Mouse (Mus musculus): ENCODE results near the gene Prpf4.

Gene Prpf4

DNA sequence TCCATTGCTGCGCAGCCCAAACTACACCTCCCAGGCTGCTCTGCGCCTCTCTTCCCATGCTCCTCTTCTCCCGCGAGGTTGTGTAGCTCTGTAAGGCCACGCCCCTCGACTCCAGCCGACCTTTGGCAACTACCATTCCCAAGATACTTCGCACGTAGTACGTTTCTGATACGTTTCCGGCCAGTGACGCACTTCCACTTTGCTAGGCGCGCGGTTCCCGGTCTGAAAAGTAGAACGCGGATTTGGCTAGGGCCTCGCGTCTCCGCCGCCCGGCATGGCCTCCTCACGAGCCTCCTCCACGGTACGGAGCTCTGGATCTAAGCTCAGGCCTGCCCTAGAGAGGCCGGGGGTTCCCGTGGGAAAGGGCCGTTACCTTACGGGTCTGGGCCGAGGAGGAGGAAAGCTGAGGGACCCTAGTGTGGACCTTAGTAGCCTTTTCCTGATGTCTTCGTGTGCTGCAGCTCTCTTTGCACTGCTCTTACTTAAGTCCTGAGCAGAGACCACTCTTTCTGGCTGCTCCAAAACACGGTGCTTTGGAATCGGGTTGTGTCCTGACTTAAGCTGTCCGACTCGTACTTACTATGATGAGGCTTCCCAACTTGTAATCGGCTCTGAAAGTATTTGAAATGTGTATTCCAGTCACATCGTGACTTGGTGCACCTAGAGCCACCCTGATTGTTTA, at the start of gene Prpf4, which contains the start of gene Cdc26:
TSS of gene Prpf4 (plus strand) at position 197 of the 682 bp plus-strand sequence.
TSS of gene Cdc26 (minus strand) at position 42 of the 682 bp plus-strand sequence.
- peak; percentile 98 for DNase-seq (ENCODE audit: low spot score)

DNA sequence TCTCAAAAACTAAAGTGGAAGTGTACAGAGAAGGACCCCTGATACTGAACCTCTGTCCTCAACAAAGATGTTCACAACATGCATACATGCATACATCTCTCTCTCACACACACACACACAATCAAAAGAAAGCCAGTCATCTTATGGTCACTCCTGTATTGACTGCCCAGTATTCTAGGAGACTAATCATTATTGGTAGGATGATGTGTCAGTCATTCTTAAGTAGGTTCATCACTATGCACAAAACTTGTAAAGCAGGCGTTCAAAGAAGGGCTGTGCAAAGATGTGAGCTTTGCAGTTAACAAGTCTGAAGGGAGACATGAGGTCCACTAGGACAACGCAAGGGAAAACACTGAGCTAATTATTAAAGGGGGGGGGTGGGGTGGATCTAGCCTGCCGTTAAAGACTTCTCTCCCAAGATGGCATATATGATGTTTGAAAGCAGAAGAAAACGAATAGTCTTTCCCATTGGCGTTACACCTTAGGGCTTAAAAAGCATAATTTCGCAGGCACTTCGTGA, 49.3 kb upstream of the Prpf4 start:
- DNase-seq (ENCODE audit: low spot score) = no peak

- peak; percentile 96 for DNase-seq (ENCODE audit: low spot score)
Observed at GRCm38 (mm10) chr4:62360088-62360804, 48.4 kb upstream of the Prpf4 start, which contains the start of the genes Fkbp15 and Slc31a1. Gene Fkbp15 (minus strand): TSS chr4:62360548. Gene Slc31a1 (plus strand): TSS chr4:62360727.

DNA sequence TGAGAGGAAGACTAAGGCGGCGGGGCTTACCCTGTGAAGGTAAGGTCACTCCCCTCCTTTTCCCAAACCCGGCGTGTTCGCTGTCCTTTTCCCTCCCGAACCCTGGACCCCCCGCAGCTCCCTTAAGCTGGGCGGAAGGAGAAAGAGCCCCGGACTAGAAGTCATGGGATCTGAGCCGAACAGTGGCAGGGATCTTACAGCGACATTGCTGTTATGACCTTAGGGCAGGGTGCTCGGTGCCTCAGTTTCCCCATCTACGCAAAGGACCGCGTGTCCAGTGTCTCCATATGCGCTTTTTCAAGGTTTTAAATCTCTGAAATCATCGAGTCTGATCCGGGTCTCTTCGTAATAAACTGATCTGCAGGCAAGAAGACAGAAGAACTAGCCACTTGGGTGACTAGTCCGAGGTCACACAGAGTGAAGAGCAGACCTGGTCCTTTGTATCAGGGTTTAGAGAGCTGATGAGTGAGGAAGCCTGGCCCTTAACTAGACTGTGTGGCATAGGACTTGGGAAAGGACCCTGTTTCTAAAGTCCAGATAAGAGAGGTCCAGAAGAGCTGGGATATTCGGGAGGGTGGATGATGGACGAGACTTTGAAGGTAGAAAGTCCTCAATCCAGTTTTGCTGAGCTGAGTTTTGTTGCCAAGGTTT, 47.7 kb upstream of the Prpf4 start:
- no peak for DNase-seq (ENCODE audit: low spot score)

- no peak for DNase-seq (ENCODE audit: low spot score)
Observed at GRCm38 (mm10) chr4:62361571-62361970, 47.0 kb upstream of the Prpf4 start.

GRCm38 (mm10) chr4:62361997-62362396, 46.6 kb upstream of the Prpf4 start:
- no peak for DNase-seq (ENCODE audit: low spot score)

DNA sequence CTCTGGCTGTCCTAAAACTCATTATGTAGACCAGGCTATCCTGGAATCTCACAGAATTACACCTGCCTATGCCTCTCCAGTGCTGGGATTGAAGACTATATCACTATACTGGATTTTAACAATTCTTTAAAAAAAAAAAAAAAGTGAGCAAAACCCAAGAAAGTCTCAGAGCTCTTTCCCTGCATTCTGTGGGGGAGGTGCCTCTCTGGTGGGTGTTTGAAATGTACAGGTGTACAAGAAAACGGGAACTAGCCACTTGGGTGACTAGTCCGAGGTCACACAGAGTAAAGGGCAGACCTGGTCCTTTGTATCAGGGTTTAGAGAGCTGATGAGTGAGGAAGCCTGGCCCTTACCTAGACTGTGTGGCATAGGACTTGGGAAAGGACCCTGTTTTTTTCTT, 46.2 kb upstream of the Prpf4 start:
- DNase-seq (ENCODE audit: low spot score) = no peak

DNA sequence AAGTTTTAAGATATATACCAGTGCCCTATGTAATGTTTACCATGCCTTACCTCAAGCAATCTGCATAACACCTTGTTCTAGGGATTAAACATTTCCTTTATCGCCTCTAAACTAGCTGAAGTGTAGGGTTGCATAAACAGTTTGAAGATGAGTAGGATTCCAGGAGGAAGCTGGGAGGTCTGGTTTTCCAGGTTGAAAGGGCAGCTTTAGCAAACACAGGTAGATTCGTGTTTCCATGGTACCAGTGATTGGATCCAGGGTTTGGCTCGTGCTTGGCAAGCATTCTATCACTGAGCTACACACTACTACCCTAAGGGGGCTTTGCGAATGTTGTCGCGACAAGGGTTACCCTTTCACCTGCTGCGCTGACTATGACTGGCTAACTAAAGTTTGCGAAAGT, 44.3 kb upstream of the Prpf4 start:
- no peak for DNase-seq (ENCODE audit: low spot score)

- no peak for DNase-seq (ENCODE audit: low spot score)
Observed at GRCm38 (mm10) chr4:62366291-62366690, 42.3 kb upstream of the Prpf4 start.

DNA sequence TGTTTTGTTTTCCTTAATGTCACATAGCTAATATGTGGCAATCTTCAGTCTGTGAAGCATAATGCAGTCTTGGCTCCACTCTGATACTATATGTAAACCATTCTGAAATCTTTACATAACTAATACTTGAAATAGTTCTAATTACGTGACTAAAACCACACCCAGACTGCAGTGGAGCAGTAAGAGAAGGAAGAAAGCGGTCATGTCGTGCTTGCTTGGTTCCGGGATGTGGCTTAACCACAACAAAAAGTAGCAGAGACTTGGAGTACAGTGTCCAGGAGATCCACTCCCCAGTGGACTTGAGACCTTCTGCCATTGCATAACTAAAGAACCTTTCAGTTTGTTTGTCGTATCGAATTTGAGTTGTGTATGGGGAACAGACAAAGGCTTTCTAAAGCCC, 41.0 kb upstream of the Prpf4 start:
- no peak for DNase-seq (ENCODE audit: low spot score)

GRCm38 (mm10) chr4:62369091-62369490, 39.5 kb upstream of the Prpf4 start:
- DNase-seq (ENCODE audit: low spot score) = no peak

GRCm38 (mm10) chr4:62372410-62372809, 36.2 kb upstream of the Prpf4 start:
- DNase-seq (ENCODE audit: low spot score) = no peak

DNA sequence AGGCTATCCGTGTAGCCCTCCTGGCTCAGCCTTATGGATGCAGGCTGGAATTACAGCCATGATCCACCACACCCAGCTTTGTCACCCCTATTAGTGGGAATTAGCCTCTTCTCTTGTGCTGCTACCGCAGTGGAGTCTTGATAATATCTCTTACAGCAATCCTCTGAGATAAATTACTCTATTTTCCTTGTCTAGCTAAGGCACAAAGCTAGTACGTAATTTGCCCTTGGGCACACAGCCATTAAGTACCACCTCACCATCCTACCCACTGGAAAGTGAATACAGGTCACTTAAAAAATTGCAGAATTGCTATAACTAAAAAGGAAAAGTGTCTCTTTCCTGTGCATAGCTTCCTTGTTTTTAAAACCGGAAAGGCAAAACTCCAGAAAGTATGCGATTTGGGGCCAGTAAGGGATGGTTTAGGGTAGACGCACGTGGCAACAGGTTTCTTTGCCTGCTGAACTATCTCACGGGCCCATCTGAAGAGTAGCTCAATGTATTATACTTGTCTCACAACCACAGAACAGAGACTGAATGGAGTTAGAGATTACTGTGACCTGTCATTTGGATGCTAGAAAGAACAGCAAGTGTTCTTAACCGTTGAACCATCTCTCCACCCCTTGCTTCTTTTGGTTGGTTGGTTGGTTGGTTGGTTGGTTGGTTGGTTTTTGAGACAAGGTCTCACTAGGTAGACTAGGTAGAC, 35.6 kb upstream of the Prpf4 start:
- no peak for DNase-seq (ENCODE audit: low spot score)

- DNase-seq (ENCODE audit: low spot score) = no peak
Observed at GRCm38 (mm10) chr4:62373668-62374067, 34.9 kb upstream of the Prpf4 start.

- DNase-seq (ENCODE audit: low spot score) = no peak
Observed at GRCm38 (mm10) chr4:62374342-62374741, 34.3 kb upstream of the Prpf4 start.

GRCm38 (mm10) chr4:62376123-62376522, 32.5 kb upstream of the Prpf4 start:
- DNase-seq (ENCODE audit: low spot score) = no peak

DNA sequence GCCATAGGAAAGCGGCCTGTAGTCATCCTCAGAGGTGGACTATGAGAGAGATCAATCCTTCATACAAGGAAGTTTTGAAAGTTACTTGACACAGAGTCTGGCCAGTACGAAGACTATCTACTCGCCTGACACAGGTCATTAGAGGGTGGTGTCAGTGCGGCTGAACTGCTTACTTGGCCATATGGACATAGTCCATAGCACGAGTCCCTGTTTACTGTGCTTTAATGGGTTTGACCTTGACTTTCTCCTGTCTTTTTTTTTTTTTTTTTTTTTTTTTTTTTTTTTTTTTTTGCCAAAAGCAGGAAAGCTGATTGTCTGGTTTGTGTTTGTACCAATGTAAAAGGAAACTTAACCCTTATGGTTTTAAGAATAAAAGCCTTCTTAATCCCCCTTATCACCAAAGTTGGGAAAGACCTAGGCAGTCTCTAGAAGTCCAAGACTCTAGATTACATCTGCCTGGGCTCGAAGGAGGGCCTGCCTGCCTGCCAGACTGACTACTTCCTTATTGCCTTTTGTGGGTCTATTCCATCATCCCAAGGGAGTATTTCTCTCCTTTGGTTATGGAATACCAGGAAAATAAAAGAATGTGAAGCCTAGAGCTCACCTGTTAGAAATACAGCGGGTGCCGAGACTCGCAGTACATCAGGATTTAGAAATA, 28.7 kb upstream of the Prpf4 start:
- DNase-seq (ENCODE audit: low spot score) = no peak

GRCm38 (mm10) chr4:62383207-62383606, 25.4 kb upstream of the Prpf4 start:
- DNase-seq (ENCODE audit: low spot score) = no peak

DNA sequence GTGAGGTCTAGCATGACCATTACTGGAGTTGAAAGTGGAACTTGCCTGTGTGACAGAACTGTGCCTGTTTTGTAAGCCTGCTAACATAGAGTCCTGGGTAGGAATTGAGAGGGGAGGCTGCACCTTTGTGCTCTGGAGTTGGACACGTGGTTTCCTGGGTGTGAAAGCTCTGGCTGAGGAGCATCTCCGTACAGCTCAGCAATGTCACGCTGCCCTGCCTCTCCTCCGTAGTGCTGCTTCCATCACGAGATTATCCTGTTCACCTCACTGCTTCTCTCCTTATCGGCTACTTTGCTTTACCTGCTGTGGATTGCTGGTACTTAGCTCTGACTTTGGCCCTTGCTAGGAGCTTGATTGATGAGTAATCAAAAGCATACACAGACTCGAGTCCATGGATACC, 24.8 kb upstream of the Prpf4 start:
- DNase-seq (ENCODE audit: low spot score) = no peak

DNA sequence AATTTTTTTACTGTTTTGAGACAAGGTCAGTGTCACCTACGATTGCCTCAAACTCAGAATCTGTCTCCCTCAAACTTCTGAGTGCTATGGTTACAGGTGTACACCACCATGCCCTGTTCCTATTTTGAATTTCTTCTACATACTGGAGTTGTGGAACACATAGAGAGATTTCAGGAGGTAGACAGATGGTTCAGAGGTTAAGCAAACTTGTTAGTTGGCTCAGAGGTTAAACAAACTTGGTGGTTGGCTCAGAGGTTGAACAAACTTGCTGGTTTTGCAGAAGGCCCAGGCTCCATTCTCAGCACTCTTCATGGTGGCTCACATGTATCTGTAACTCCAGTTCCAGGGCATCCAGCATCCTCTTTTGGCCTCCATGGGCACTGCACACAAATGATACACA, 24.4 kb upstream of the Prpf4 start:
- no peak for DNase-seq (ENCODE audit: low spot score)

- no peak for DNase-seq (ENCODE audit: low spot score)
Observed at GRCm38 (mm10) chr4:62385439-62385838, 23.2 kb upstream of the Prpf4 start.

Measured in left cerebral cortex, adult 11 months (tissue).